Mouse (Mus musculus) C2C12 (cell line): ENCODE data around the gene Kpna7.

Experiments used
- CEBPB ChIP-seq: IDR thresholded peaks from one replicate; pipeline ENCODE4 v1.6.1; 2011; ENCODE audit warnings: low read depth, mild to moderate bottlenecking, control low read depth, moderate library complexity
- CTCF ChIP-seq: IDR thresholded peaks from one replicate; pipeline ENCODE4 v1.5.1; 2011; ENCODE audit not compliant: control insufficient read depth, insufficient read depth, insufficient read length
- FOSL1 ChIP-seq: IDR thresholded peaks from one replicate; pipeline ENCODE4 v1.8.0; 2011; ENCODE audit warnings: mild to moderate bottlenecking, low read length; ENCODE audit not compliant: poor library complexity, insufficient read depth, severe bottlenecking
- MAX ChIP-seq: IDR thresholded peaks from one replicate; pipeline ENCODE4 v1.6.1; 2011; ENCODE audit warnings: mild to moderate bottlenecking, control low read depth
- MYOD1 ChIP-seq: IDR thresholded peaks from one replicate; pipeline ENCODE4 v1.6.1; 2011; ENCODE audit warnings: low read depth; ENCODE audit not compliant: control insufficient read depth, insufficient read length
- MYOG ChIP-seq: IDR thresholded peaks from one replicate; pipeline ENCODE4 v1.6.1; 2011; ENCODE audit not compliant: control insufficient read depth, insufficient read length; ENCODE audit errors: extremely low read depth
- USF1 ChIP-seq: IDR thresholded peaks from one replicate; pipeline ENCODE4 v1.6.1; 2011; ENCODE audit warnings: low read depth, mild to moderate bottlenecking, control low read depth, moderate library complexity

DNA sequence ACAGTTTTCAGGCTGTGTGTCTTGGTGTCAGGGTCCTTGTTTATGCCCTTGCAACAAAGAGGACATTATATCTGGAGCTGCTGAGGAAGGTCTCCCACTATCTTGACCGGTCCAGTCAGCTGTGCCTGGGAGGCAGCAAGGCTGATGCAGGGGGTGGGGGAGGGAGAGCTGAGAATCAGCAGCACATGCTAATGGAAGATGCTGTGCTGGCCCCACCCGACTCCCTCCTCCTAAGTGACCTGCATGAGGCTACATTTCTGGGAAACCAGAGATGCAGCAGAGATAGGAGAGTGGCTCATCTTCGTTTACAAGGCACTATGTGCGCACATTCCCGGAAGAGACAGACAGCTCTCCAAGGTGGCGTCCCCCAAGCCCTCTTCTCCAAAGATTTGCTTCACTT, 26.6 kb upstream of the Kpna7 start:
- TF ChIP-seq CTCF (no peak), CEBPB (no peak), USF1 (no peak), MAX (no peak), MYOG (no peak), FOSL1 (no peak), MYOD1 (no peak)
